Mouse (Mus musculus) liver, embryonic 16.5 days (tissue): ENCODE measurements at regions not wholly inside any gene's neighbourhood (a gene's known extent, or its start where the extent isn't known, plus 50 kb on each side); places are given as distances from the start of the nearest gene placed in this dataset.

Source experiments
- ATAC-seq: fragments of 200-750 bp; cut with Nextera tagmentation; 2 replicates; pipeline ENCODE4 v1.8.0; 2017; ENCODE audit warnings: low read depth, mild to moderate bottlenecking, moderate number of reproducible peaks, moderate library complexity
- H3K27ac ChIP-seq: fragments of 300-500 bp; sonication (generic); 2 replicates; pipeline ENCODE4 v1.5.1; 2014; ENCODE audit warnings: mild to moderate bottlenecking, low read length
- H3K27me3 ChIP-seq: fragments of 300-500 bp; sonication (generic); 2 replicates; pipeline ENCODE4 v1.6.1; 2014; ENCODE audit warnings: low read depth, low read length, mixed read lengths; ENCODE audit not compliant: control insufficient read depth, insufficient read depth
- H3K36me3 ChIP-seq: fragments of 300-500 bp; sonication (generic); 2 replicates; pipeline ENCODE4 v1.6.1; 2014; ENCODE audit warnings: mild to moderate bottlenecking; ENCODE audit not compliant: control insufficient read depth, insufficient read depth
- H3K4me1 ChIP-seq: fragments of 300-500 bp; sonication (generic); 2 replicates; pipeline ENCODE4 v1.6.1; 2014; ENCODE audit warnings: low read depth, low read length, mixed read lengths; ENCODE audit not compliant: control insufficient read depth
- H3K4me2 ChIP-seq: fragments of 300-500 bp; sonication (generic); 2 replicates; pipeline ENCODE4 v1.6.1; 2014; ENCODE audit warnings: low read depth, low read length, mixed read lengths
- H3K4me3 ChIP-seq: fragments of 300-500 bp; sonication (generic); 2 replicates; pipeline ENCODE4 v1.5.1; 2014; ENCODE audit warnings: low read depth, mild to moderate bottlenecking, low read length
- H3K9ac ChIP-seq: fragments of 300-500 bp; sonication (generic); 2 replicates; pipeline ENCODE4 v1.6.1; 2014; ENCODE audit warnings: low read depth, low read length
- H3K9me3 ChIP-seq: fragments of 300-500 bp; sonication (generic); replicated peaks from 2 replicates; pipeline ENCODE4 v1.6.1; 2016; ENCODE audit warnings: low read length; ENCODE audit not compliant: control insufficient read depth
- WGBS: fragments of 180-500 bp; shearing (Covaris S2); extraction: QIAGEN DNeasy Blood & Tissue Kit; methylation state at CpG from one replicate; pipeline ENCODE4 v1.1.7; 2014; ENCODE audit not compliant: insufficient replicate concordance; 5-methylcytosine and 5-hydroxymethylcytosine counted together

DNA sequence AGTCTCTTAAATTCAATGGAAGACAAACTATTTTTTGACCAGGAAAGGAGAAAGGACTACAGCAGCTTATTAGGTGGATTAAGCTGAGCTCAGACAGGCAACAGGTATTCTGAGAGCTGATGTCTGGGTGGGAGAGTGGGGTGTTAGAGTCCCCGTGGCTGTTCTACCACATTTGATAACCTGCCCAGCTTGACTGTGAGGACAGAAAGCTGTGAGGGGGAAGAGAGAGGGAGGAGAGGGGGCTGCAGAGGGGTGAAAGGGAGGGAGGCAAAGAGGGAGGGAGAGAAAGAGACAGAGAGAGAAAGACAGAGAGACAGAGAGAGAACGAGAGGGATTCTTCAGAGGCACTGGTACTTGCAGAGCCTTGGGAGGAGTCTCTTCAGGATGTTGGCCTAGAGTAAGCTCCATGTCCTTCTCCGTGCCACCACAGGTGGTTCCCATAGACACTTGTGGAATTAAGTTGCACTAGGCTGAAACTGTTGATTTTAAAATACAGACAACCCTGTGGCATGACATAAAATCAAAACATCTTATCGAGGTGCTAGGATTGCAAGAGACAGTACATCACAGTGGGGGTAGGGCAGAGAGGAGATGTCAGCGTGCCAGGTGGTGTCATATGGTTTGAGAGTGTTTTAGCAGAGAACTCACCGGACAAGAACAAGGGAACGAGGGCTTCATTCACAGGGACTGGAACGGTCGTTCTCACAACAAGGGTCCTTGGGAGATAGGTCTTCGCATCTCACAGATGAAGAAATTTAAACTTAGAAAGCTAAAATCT lies 243.3 kb downstream of the Ccdc91 start:
- H3K9ac ChIP-seq: no peak overlapping the region
- H3K27me3 ChIP-seq: no peaks in the 10 kb centered on the region
- no peaks in the 10 kb centered on the region for H3K36me3 ChIP-seq
- no peak overlapping the region for H3K4me2 ChIP-seq
- no peak overlapping the region for H3K27ac ChIP-seq
- no peaks in the 10 kb centered on the region for H3K4me1 ChIP-seq
- 64% methylated on average over 10 of the region's 10 CpGs for WGBS
- no peak for ATAC-seq
- no peak overlapping the region for H3K4me3 ChIP-seq
- H3K9me3 ChIP-seq: no peaks in the 10 kb centered on the region

DNA sequence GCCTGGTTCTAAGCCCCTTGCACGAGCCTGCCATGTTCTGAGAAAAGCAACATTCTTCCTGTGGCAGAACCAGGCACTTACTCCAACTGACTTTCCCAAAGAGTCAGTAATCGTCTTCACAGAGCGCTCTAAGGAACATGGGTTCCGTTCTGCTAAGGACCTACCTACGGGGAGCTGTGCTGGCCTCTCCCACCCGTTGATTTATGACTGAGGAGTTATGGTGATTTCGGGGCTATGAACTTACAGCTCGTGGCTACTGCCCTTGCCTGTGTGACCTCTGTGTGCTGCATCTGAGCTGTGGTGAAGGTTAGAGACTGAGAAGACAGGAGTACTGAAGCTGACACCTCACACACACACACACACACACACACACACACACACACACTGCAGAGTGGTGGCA lies 243.9 kb downstream of the Ccdc91 start:
- H3K27me3 ChIP-seq: no peaks in the 10 kb centered on the region
- whole genome bisulfite sequencing: 67% methylated on average over 8 of the region's 8 CpGs

DNA sequence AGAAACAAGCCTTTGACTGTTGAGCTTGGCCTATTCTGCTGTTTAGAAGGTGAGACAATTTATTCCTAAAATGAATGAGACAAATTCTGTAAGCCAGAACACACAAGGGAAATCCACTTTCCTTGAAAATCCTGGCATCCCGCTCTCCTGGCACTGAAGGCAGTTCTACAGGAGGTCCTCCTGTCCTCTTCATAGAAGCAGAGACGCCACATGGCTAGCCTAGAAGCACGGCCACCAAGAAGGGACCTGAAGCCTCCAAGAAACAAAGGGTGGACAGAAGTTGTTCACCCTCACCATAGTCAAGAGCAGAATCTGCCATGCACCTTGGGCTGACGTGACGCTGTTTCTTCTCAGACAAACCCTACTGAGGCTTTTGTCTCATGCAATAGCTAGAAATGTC lies 247.7 kb downstream of the Ccdc91 start:
- Histone ChIP-seq H3K4me1 (no peaks in the 10 kb centered on the region), H3K36me3 (no peaks in the 10 kb centered on the region), H3K9me3 (no peaks in the 10 kb centered on the region), H3K27ac (no peak overlapping the region), H3K27me3 (no peaks in the 10 kb centered on the region), H3K4me2 (no peak overlapping the region), H3K9ac (no peak overlapping the region), H3K4me3 (no peak overlapping the region)
- WGBS: 68% methylated on average over 5 of the region's 5 CpGs
- ATAC-seq: no peak

More for the DNA sequence above, 243.9 kb downstream of the Ccdc91 start:
- H3K36me3 ChIP-seq: no peaks in the 10 kb centered on the region
- H3K9me3 ChIP-seq: no peaks in the 10 kb centered on the region
- no peak overlapping the region for H3K4me3 ChIP-seq
- no peak overlapping the region for H3K27ac ChIP-seq
- H3K4me1 ChIP-seq: no peaks in the 10 kb centered on the region
- H3K9ac ChIP-seq: no peak overlapping the region
- no peak overlapping the region for H3K4me2 ChIP-seq
- no peak for ATAC-seq

DNA sequence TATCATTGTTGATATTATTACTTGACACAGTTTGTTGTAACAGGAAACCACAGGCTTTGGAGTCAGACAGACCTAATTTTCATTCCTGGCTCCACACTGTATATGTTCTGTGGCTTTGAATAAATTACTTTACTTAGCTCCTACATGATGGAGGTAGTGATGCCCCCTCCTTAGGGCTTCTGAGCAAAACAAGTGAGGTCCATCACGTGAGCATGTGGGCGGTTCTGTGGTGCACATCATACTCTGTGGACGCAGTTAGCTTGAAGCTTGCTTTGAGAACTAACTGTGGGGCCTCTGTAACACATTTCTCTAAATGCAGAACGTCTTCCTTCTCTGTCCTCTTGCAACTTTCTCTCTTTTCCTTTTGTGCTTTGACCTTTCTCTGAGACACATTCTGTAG lies 251.4 kb downstream of the Ccdc91 start:
- Histone ChIP-seq H3K27me3 (no peaks in the 10 kb centered on the region), H3K9me3 (no peaks in the 10 kb centered on the region), H3K4me1 (no peaks in the 10 kb centered on the region), H3K9ac (no peak overlapping the region), H3K36me3 (no peaks in the 10 kb centered on the region), H3K27ac (no peak overlapping the region), H3K4me3 (no peak overlapping the region), H3K4me2 (no peak overlapping the region)
- WGBS: 40% methylated on average over 4 of the region's 4 CpGs
- ATAC-seq: no peak

DNA sequence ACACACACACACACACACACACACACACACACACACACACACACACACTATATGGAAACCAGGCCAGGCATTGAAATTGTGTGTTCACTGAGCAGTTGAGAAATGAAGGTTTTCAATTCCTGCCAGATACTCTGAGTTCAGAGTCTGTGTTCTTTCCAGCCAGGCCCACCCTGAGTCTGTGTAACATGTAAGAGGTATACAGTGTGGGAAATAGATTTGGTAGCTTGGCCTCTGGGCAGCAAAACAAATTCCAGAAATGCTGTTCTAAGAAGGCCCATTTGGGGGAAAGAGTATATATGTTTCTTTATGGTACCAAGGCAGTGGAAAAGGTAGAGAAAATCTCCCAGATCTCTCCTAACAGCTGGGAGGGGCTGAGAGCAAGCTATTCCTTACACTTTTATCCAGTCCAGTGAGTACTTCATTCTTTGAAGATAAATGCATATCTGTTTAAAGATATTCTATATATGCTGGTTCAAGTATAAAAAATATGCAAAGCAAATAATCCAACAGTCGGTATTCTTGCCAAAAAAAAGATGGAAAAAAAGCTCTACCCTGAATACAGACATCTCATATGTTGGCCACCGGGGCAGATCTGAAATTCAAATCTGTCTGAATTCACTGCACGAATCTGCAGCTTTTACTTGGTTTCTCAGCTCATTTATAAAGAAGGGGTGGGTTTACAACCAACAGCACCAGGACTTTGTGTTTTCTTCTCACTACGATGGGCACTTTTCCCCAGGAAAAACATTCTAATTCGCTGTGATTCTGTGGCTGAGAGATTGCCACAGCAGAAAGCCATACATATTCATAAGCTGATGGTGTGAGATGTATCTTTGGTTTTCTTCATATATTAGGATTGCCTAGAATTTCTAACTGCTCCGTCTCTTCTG lies 252.3 kb downstream of the Ccdc91 start:
- no peak for ATAC-seq
- no peak overlapping the region for H3K4me3 ChIP-seq
- no peak overlapping the region for H3K9ac ChIP-seq
- H3K4me1 ChIP-seq: no peaks in the 10 kb centered on the region
- no peaks in the 10 kb centered on the region for H3K36me3 ChIP-seq
- WGBS: 61% methylated on average over 6 of the region's 6 CpGs
- no peak overlapping the region for H3K27ac ChIP-seq
- H3K27me3 ChIP-seq: no peaks in the 10 kb centered on the region
- no peak overlapping the region for H3K4me2 ChIP-seq
- no peaks in the 10 kb centered on the region for H3K9me3 ChIP-seq

DNA sequence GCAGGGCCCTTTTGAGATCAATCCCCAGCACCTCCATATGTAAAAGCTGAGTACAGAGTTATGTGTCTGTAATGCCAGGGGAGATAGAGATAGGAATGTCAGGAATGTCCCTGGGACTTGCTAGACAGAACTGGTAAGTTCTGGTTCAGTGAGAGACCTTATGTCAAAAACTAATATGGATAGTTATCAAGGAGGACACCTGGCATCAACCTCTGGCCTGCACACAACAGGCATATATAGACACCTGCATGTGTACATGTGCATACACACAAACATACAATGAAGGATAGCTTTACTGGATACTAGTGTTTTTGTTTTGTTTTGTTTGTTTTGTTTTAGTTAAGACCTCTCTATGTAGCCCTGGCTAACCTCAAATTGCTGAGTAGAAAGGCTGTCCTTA lies 254.1 kb downstream of the Ccdc91 start:
- Histone ChIP-seq H3K4me3 (no peak overlapping the region), H3K36me3 (no peaks in the 10 kb centered on the region), H3K9me3 (no peaks in the 10 kb centered on the region), H3K4me1 (no peaks in the 10 kb centered on the region), H3K27ac (no peak overlapping the region), H3K27me3 (no peaks in the 10 kb centered on the region), H3K9ac (no peak overlapping the region), H3K4me2 (no peak overlapping the region)
- ATAC-seq: no peak

DNA sequence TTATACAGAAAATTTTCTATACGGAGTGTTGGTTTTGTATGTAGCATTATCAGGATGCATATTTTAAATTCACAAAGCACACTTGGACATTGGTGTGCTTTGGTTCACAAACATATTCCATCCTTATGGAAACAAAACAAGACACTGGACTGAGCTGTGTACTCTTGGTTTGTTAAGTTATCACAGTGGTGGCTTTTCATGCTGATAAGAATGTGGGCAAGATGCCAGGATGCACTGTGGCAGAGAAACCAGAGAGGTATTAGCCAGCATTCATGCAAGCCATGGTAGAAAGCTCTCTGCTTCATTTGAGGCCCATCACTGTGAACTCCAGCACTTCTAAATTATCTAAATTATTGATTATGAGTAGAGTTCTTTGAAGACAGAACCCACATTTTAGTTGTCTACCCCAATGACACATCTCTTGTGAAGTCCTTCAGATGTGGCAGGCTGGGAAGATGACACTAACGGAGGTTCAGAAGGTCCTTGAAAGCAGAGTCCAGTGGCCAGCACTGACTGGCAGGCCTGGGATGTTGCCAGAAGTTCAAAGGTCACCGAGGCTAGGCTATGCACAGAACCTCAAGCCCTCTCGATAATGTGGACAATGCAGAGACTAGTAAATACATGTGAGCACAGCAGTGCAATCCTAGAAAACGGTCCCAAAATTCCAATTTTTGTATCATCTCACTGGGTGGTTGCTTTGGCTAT lies 263.1 kb downstream of the Ccdc91 start:
- Histone ChIP-seq H3K27ac (no peak overlapping the region), H3K4me1 (no peaks in the 10 kb centered on the region), H3K9ac (no peak overlapping the region), H3K4me3 (no peak overlapping the region), H3K9me3 (no peaks in the 10 kb centered on the region), H3K4me2 (no peak overlapping the region), H3K36me3 (no peaks in the 10 kb centered on the region), H3K27me3 (no peaks in the 10 kb centered on the region)
- WGBS: 59% methylated on average over 5 of the region's 5 CpGs
- ATAC-seq: no peak

DNA sequence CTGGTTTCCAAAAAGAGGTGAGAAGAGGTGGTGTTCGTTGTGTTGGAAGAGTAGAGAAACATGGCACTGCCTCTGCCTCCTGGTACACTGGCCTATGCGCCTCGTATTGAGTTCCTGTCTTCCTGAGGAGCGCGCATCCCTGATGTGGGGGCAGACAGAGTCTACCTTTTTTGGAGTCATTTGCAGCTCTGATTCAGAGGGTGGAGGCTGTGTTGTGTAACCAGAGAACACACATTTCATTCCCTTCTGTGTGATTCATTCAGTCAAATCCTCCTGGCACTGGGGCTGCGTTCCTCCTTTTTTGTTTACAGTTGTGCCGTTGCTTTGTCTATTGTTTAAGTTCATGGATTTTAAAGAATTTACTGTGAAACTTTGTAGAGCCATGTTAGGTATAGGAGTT lies 265.8 kb downstream of the Ccdc91 start:
- no peaks in the 10 kb centered on the region for H3K4me1 ChIP-seq
- no peak overlapping the region for H3K9ac ChIP-seq
- H3K4me2 ChIP-seq: no peak overlapping the region
- H3K9me3 ChIP-seq: no peaks in the 10 kb centered on the region
- H3K36me3 ChIP-seq: no peaks in the 10 kb centered on the region
- no peak for ATAC-seq
- 69% methylated on average over 7 of the region's 7 CpGs for WGBS
- no peak overlapping the region for H3K4me3 ChIP-seq
- H3K27me3 ChIP-seq: no peaks in the 10 kb centered on the region
- no peak overlapping the region for H3K27ac ChIP-seq

DNA sequence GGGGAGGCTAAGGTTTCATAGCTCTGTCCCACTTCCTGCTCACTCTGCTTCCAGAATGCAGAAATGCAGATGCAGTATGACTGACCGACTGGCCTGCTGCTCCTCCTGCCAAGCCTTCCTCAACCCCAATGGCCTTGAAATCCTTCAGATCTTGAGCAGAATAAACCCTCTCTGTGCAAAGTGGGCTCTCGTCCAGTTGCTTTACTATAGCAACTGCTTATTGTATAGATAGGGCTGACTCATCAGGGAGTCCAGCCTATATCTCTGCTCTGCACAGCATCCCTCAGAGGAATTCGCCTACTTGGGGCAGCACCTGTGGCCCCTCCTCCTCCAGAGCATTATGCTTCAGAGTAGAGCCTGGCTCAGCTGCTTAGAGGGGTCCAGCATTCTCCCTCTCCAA lies 268.5 kb downstream of the Ccdc91 start:
- H3K9ac ChIP-seq: no peak overlapping the region
- H3K4me1 ChIP-seq: no peaks in the 10 kb centered on the region
- ATAC-seq: no peak
- no peaks in the 10 kb centered on the region for H3K9me3 ChIP-seq
- no peak overlapping the region for H3K27ac ChIP-seq
- H3K4me3 ChIP-seq: no peak overlapping the region
- H3K27me3 ChIP-seq: no peaks in the 10 kb centered on the region
- H3K4me2 ChIP-seq: no peak overlapping the region
- no peaks in the 10 kb centered on the region for H3K36me3 ChIP-seq
- WGBS: 51% methylated on average over 3 of the region's 3 CpGs
